Mouse (Mus musculus) B cell, adult 2 months (primary cell): Measurements from ENCODE around the gene Usp46.

Source experiments
- DNase-seq, 2 experiments: peaks; one replicate each; pipeline ENCODE4 v3.0.0; 2022

Gene Usp46

GRCm38 (mm10) chr5:74068714-74069321 lies 587 bp upstream of the Usp46 start:
- peak; percentile 45 to 56 for DNase-seq

GRCm38 (mm10) chr5:74067346-74067745 lies 885 bp downstream of the Usp46 start:
- no peak for DNase-seq

GRCm38 (mm10) chr5:74066416-74067115 lies 1.7 kb downstream of the Usp46 start:
- DNase-seq: no peak

GRCm38 (mm10) chr5:74065565-74066275 lies 2.5 kb downstream of the Usp46 start:
- DNase-seq: no peak

- DNase-seq: no peak
Observed at GRCm38 (mm10) chr5:74064844-74065243, 3.4 kb downstream of the Usp46 start.

GRCm38 (mm10) chr5:74063226-74063747 lies 4.9 kb downstream of the Usp46 start:
- DNase-seq: no peak

- DNase-seq: no peak
Observed at GRCm38 (mm10) chr5:74062266-74062665, 6.0 kb downstream of the Usp46 start.

GRCm38 (mm10) chr5:74061408-74062047 lies 6.7 kb downstream of the Usp46 start:
- DNase-seq: no peak

- no peak for DNase-seq
Observed at GRCm38 (mm10) chr5:74052171-74052909, 15.9 kb downstream of the Usp46 start.

- no peak for DNase-seq
Observed at GRCm38 (mm10) chr5:74051394-74052170, 16.6 kb downstream of the Usp46 start.

GRCm38 (mm10) chr5:74050903-74051302 lies 17.3 kb downstream of the Usp46 start:
- DNase-seq: peak; percentile 15 to 35

- DNase-seq: no peak
Observed at GRCm38 (mm10) chr5:74048846-74049495, 19.3 kb downstream of the Usp46 start.

- no peak for DNase-seq
Observed at GRCm38 (mm10) chr5:74044591-74044990, 23.6 kb downstream of the Usp46 start.

- DNase-seq: no peak
Observed at GRCm38 (mm10) chr5:74042796-74043340, 25.4 kb downstream of the Usp46 start.

- no peak for DNase-seq
Observed at GRCm38 (mm10) chr5:74040541-74040940, 27.7 kb downstream of the Usp46 start.

GRCm38 (mm10) chr5:74035454-74035853 lies 32.8 kb downstream of the Usp46 start:
- DNase-seq: no peak

- DNase-seq: no peak
Observed at GRCm38 (mm10) chr5:74034177-74034576, 34.1 kb downstream of the Usp46 start.

GRCm38 (mm10) chr5:74029787-74030186 lies 38.4 kb downstream of the Usp46 start:
- no peak for DNase-seq

- DNase-seq: no peak
Observed at GRCm38 (mm10) chr5:74028691-74029479, 39.3 kb downstream of the Usp46 start.

GRCm38 (mm10) chr5:74028221-74028620 lies 40.0 kb downstream of the Usp46 start:
- no peak for DNase-seq
